Comparison of ENCODE assay signal across 30 mouse cellular contexts in the genomic region with DNA sequence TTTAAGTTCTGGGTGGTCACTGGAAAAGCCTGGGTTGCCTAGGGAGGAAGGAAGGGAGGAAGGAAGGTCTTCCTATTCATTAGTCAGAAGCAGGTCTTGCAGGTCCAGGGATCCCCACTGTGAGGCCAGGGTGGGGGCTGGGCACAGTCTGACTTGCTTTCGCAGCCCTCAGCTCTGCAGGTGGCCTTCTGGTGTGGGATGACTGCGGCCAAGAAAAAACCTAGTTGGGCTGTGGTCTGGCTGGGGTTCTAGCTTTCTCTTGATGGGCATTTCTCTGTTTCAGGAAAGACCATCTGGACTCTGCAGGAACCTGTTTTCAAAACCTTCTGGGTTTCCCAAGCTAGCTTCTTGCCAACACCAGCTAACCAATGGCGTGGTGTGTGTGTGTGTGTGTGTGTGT. TPM values are rescaled to one million over a fixed set of nuclear protein-coding genes. Genes with fewer than 3 reads are reported as not detected.
A peak's percentile ranks its signal among the peaks of the same experiment; 100 is the strongest.
DNase-seq lines count a peak whose midpoint lies in the region; TF ChIP-seq lines count a peak whose summit lies in the region.
"Had no signal": no experiment of that assay in that cellular context is flagged by ENCODE, and none has a peak within 500 bp of the region (broad histone marks: within the 10 kb centered on the region; RNA-seq: fewer than 3 reads in every experiment).

No protein-coding gene starts in this region.

- no peak overlapping the region for H3K9ac ChIP-seq in ES-Bruce4 (ENCODE audit: low read depth, poor library complexity, severe bottlenecking)
- H3K9ac ChIP-seq: heart, embryonic 13.5 days; hindbrain, embryonic 12.5 days; kidney, embryonic 15.5 days; liver, postnatal 0 days had no signal

- WGBS in cerebellum, adult 2 months, result 3% methylated on average over 3 of the region's 3 CpGs

- no peak overlapping the region for H3K4me3 ChIP-seq in ES-Bruce4 (ENCODE audit: low read depth, low read length)
- H3K4me3 ChIP-seq in cerebellum, adult 2 months (replicated peaks; ENCODE audit: insufficient read depth, low read depth, low read length), result no peak overlapping the region
- H3K4me3 ChIP-seq: embryonic facial prominence, embryonic 10.5 days; forebrain, embryonic 10.5 days; heart, embryonic 13.5 days; hindbrain, embryonic 12.5 days; kidney, embryonic 15.5 days; midbrain, embryonic 10.5 days had no signal

- peaks cover 2% of the 10 kb centered on the region for H3K4me1 ChIP-seq in ES-Bruce4 (ENCODE audit: control insufficient read depth, insufficient read depth, low read length)
- peaks cover 13% of the 10 kb centered on the region for H3K4me1 ChIP-seq in cerebellum, adult 2 months (ENCODE audit: control insufficient read depth, insufficient read depth, low read length)

- no peaks in the 10 kb centered on the region for H3K9me3 ChIP-seq in ES-Bruce4 (replicated peaks; ENCODE audit: control insufficient read depth, insufficient read depth, low read length, poor library complexity, severe bottlenecking)
- H3K9me3 ChIP-seq: forebrain, embryonic 10.5 days; heart, embryonic 13.5 days; kidney, embryonic 15.5 days; midbrain, embryonic 10.5 days had no signal

- no peak for TF ChIP-seq CTCF in ES-Bruce4 (IDR thresholded peaks at IDR 0.05; ENCODE audit: low read depth, low read length)
- no peak for TF ChIP-seq CTCF in cerebellum, adult 2 months (IDR thresholded peaks at IDR 0.05; ENCODE audit: borderline replicate concordance, insufficient read depth, low read depth, low read length)

- peak; percentile 75 for TF ChIP-seq EP300 in ES-Bruce4 (IDR thresholded peaks at IDR 0.05; ENCODE audit: insufficient read depth, low read depth, low read length)

- peak; percentile 35 for DNase-seq in ZHBTc4 (ENCODE audit: low read depth, low spot score)
- peak; percentile 92 to 96 for DNase-seq in cerebellum, adult 2 months
- DNase-seq in cerebellum, postnatal 25 days, result peak; percentile 98 to 99
- no peak for DNase-seq in right cerebral cortex, adult 2 months (ENCODE audit: low spot score in 2 of 2)
- DNase-seq in layer of hippocampus, postnatal 36 days, result no peak
- no peak for DNase-seq in right cerebral cortex, postnatal 10 days (ENCODE audit: low spot score in 2 of 2)
- DNase-seq: gastrocnemius, postnatal 14 days; heart, adult 18-20 months; liver, postnatal 0 days; right cerebral cortex, postnatal 14 days; thymus, postnatal 14 days had no signal

- H3K27me3 ChIP-seq in ES-Bruce4 (ENCODE audit: control insufficient read depth, insufficient read depth, low read length, poor library complexity, severe bottlenecking), result no peaks in the 10 kb centered on the region
- H3K27me3 ChIP-seq in cerebellum, adult 2 months (ENCODE audit: control insufficient read depth, insufficient read depth, low read length), result no peaks in the 10 kb centered on the region

- H3K27ac ChIP-seq in ES-Bruce4 (ENCODE audit: insufficient read depth, low read length), result no peak overlapping the region
- H3K27ac ChIP-seq in cerebellum, adult 2 months (ENCODE audit: insufficient read depth, low read length), result no peak overlapping the region
- H3K27ac ChIP-seq: embryonic facial prominence, embryonic 10.5 days; forebrain, embryonic 10.5 days; heart, embryonic 13.5 days; hindbrain, embryonic 12.5 days; kidney, embryonic 15.5 days; midbrain, embryonic 10.5 days had no signal

- no peaks in the 10 kb centered on the region for H3K36me3 ChIP-seq in ES-Bruce4 (ENCODE audit: control insufficient read depth, insufficient read depth, low read length, poor library complexity, severe bottlenecking)
- H3K36me3 ChIP-seq: embryonic facial prominence, embryonic 10.5 days; forebrain, embryonic 10.5 days; heart, embryonic 13.5 days; hindbrain, embryonic 12.5 days; kidney, embryonic 15.5 days; midbrain, embryonic 10.5 days had no signal

- TF ChIP-seq POLR2A in ES-Bruce4 (IDR thresholded peaks at IDR 0.05; ENCODE audit: insufficient read depth, low read length), result no peak
- no peak for TF ChIP-seq POLR2A in cerebellum, adult 2 months (IDR thresholded peaks at IDR 0.05; ENCODE audit: borderline replicate concordance, insufficient read depth, low read length)

RNA-seq across cellular contexts. Expression of a gene that starts 23.8 kb away (rescaled TPM):
- not detected in 2 replicates for polyA plus RNA-seq in ES-Bruce4 (2011; ENCODE audit: insufficient read depth, insufficient read length, low read depth, missing spikeins)
- 1.4 and 1.7 TPM in 2 replicates for polyA plus RNA-seq in cerebellum, adult 2 months (2012; rRNA removed)
- total RNA-seq in layer of hippocampus, postnatal 36 days (2021), result not detected
- total RNA-seq: gastrocnemius, postnatal 14 days; liver, adult 2 months; neutrophil, adult 5-6 weeks had no signal
- polyA plus RNA-seq: forebrain, embryonic 10.5 days; forebrain, embryonic 16.5 days; intestine, postnatal 0 days; liver, postnatal 0 days; lung, postnatal 0 days had no signal

RNA-seq across cellular contexts. Expression of a gene that starts 41.0 kb away (rescaled TPM):
- polyA plus RNA-seq in ES-Bruce4 (2011; ENCODE audit: insufficient read depth, insufficient read length, low read depth, missing spikeins), result not detected in 2 replicates
- not detected in 2 replicates for polyA plus RNA-seq in cerebellum, adult 2 months (2012; rRNA removed)
- not detected for total RNA-seq in layer of hippocampus, postnatal 36 days (2021)
- total RNA-seq: adrenal gland, postnatal 4 days; gastrocnemius, postnatal 14 days; heart, adult 18-20 months; heart, postnatal 25 days; layer of hippocampus, postnatal 10 days; left cerebral cortex, adult 8-10 months; liver, adult 2 months; neutrophil, adult 5-6 weeks had no signal
- polyA plus RNA-seq: C2C12; cortical plate, adult 2 months; embryonic facial prominence, embryonic 10.5 days; forebrain, embryonic 10.5 days; forebrain, embryonic 16.5 days; heart, embryonic 13.5 days; hindbrain, embryonic 12.5 days; intestine, postnatal 0 days; kidney, embryonic 15.5 days; limb, embryonic 11.5 days; liver, adult 2 months; liver, postnatal 0 days; midbrain, embryonic 10.5 days had no signal

RNA-seq across cellular contexts. Expression of a gene that starts 43.8 kb away (rescaled TPM):
- 11.9 and 13.3 TPM in 2 replicates for polyA plus RNA-seq in ES-Bruce4 (2011; ENCODE audit: insufficient read depth, insufficient read length, low read depth, missing spikeins)
- polyA plus RNA-seq in cerebellum, adult 2 months (2012; rRNA removed), result 86.0 and 98.5 TPM in 2 replicates
- 100 to 1,000 TPM; 138 to 158 TPM for total RNA-seq in layer of hippocampus, postnatal 36 days (2021)

RNA-seq across cellular contexts. Expression of a gene that starts 48.9 kb away (rescaled TPM):
- 0.70 TPM in 1 of 2 replicates, not detected in the other for polyA plus RNA-seq in ES-Bruce4 (2011; ENCODE audit: insufficient read depth, insufficient read length, low read depth, missing spikeins)
- polyA plus RNA-seq in cerebellum, adult 2 months (2012; rRNA removed), result 1.5 and 1.8 TPM in 2 replicates
- under 1 TPM; 0.43 to 0.50 TPM for total RNA-seq in layer of hippocampus, postnatal 36 days (2021)
- total RNA-seq: liver, adult 2 months; neutrophil, adult 5-6 weeks had no signal
- polyA plus RNA-seq: liver, adult 2 months had no signal

Comparison
In these comparisons a context has a peak if more than half of its experiments do, and no peak if none do; other contexts are left out.
1. DNase-seq: peak in ZHBTc4 (single experiment), cerebellum, adult 2 months (2 of 2) and cerebellum, postnatal 25 days (2 of 2); none in right cerebral cortex, adult 2 months (0 of 2), layer of hippocampus, postnatal 36 days (0 of 2) and right cerebral cortex, postnatal 10 days (0 of 2).